Mouse (Mus musculus) forebrain, embryonic 14.5 days (tissue): ENCODE results near the gene Rpl23a. TPM values are rescaled to one million over a fixed set of nuclear protein-coding genes. Genes with fewer than 3 reads are reported as not detected.
A peak's percentile ranks its signal among the peaks of the same experiment; 100 is the strongest.

ENCODE experiments used
- ATAC-seq: fragments of 200-750 bp; cut with Nextera tagmentation; 2 replicates; pipeline ENCODE4 v1.8.0; 2017; ENCODE audit warnings: mild to moderate bottlenecking, moderate library complexity
- DNase-seq: peaks from one replicate; pipeline ENCODE4 v3.0.0-alpha.2; 2015; ENCODE audit warnings: low spot score
- H3K27ac ChIP-seq: fragments of 300-500 bp; sonication (generic); 2 replicates; pipeline ENCODE4 v1.5.1; 2014; ENCODE audit warnings: low read depth, mild to moderate bottlenecking, control low read depth, low read length, moderate library complexity
- H3K27me3 ChIP-seq: fragments of 300-500 bp; sonication (generic); replicated peaks from 2 replicates; pipeline ENCODE4 v1.6.1; 2014; ENCODE audit warnings: low read length, control low read depth, mixed read lengths; ENCODE audit not compliant: control insufficient read depth, insufficient read depth
- H3K36me3 ChIP-seq: fragments of 300-500 bp; sonication (generic); 2 replicates; pipeline ENCODE4 v1.6.1; 2014; ENCODE audit warnings: low read length, control low read depth; ENCODE audit not compliant: control insufficient read depth, insufficient read depth
- H3K4me1 ChIP-seq: fragments of 300-500 bp; sonication (generic); 2 replicates; pipeline ENCODE4 v1.6.1; 2014; ENCODE audit warnings: antibody characterized with exemption, low read length, control low read depth; ENCODE audit not compliant: control insufficient read depth, insufficient read depth
- H3K4me2 ChIP-seq: fragments of 300-500 bp; sonication (generic); 2 replicates; pipeline ENCODE4 v1.6.1; 2014; ENCODE audit warnings: mild to moderate bottlenecking, control low read depth, low read length
- H3K4me3 ChIP-seq: fragments of 300-500 bp; sonication (generic); 2 replicates; pipeline ENCODE4 v1.5.1; 2014; ENCODE audit warnings: low read depth, low read length, control low read depth
- H3K9ac ChIP-seq: fragments of 300-500 bp; sonication (generic); 2 replicates; pipeline ENCODE4 v1.6.1; 2014; ENCODE audit warnings: mild to moderate bottlenecking, low read length, control low read depth, moderate library complexity
- H3K9me3 ChIP-seq: fragments of 300-500 bp; sonication (generic); replicated peaks from 2 replicates; pipeline ENCODE4 v1.6.1; 2016; ENCODE audit warnings: low read length, control low read depth, mixed read lengths; ENCODE audit not compliant: control insufficient read depth
- WGBS: fragments of 180-500 bp; shearing (Covaris S2); extraction: QIAGEN DNeasy Blood & Tissue Kit; methylation state at CpG from one replicate; pipeline ENCODE4 v1.1.7; 2014; 5-methylcytosine and 5-hydroxymethylcytosine counted together
- polyA plus RNA-seq: library from polyadenylated mRNA; unstranded; fragments of >200 nt; fragmentation: Nextera tagmentation; extraction: Ambion mirVana; gene quantifications from 2 replicates; pipeline ENCODE4 v1.2.1, GENCODE M21; 2014

Rpl23a gene
- polyA plus RNA-seq: 1,011 and 1,206 TPM in 2 replicates

DNA sequence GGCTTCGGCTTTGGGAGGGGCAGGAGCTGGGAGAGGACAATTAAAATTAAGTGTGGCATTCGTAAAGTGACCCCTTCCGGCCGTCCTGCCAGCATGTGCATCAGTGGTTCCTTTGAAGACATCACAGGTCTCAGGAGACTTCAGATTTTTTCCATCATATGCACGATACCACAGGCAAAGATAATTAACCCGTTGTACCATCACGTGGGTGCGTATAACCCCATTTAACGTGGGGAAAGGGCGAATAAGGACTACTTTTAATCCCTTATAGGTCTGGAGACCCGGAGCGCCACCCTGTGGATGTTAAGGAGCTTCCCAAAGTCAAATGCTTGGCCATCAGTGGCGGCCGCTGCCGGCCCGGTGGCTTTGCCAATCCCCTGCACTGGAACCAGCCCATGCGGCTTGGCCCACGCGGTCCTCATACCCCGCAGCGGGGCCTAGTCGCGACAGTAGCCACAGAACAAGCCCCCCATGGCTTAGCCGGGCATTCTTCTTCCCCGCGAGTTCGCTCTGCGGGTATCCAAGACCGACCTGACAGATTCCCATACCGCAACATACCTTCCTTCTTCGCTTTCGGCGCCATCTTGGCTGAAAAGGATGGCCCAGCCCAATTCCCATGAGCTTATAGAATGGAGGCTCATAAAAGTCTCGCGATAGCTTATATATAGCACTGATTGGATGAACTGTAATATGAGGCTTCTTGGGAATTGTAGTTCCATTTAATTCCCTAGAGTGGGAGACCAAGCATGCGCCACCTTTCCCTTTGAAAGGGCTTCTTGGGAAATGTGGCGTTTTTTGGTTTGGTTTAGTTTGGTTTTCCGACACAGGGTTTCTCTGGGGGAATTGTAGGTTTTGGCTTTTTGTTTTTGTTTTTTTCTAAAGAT, at the start of gene Rpl23a:
Gene Rpl23a (minus strand): TSS at position 624 of the 884 bp plus-strand sequence.
- DNase-seq: peak; percentile 99
- under 1% methylated on average over 38 of the region's 38 CpGs for WGBS
- peak within 1 kb of the TSS; percentile 90 for H3K27ac ChIP-seq
- ATAC-seq: peak; percentile 94
- H3K4me3 ChIP-seq: peak within 1 kb of the TSS; percentile 83
- H3K4me2 ChIP-seq: peak within 1 kb of the TSS; percentile 79
- peaks cover 20% of the 10 kb centered on the region for H3K4me1 ChIP-seq
- no peaks in the 10 kb centered on the region for H3K9me3 ChIP-seq
- H3K9ac ChIP-seq: peak within 1 kb of the TSS; percentile 94
- H3K36me3 ChIP-seq: peaks cover 32% of the 10 kb centered on the region
- no peaks in the 10 kb centered on the region for H3K27me3 ChIP-seq

DNA sequence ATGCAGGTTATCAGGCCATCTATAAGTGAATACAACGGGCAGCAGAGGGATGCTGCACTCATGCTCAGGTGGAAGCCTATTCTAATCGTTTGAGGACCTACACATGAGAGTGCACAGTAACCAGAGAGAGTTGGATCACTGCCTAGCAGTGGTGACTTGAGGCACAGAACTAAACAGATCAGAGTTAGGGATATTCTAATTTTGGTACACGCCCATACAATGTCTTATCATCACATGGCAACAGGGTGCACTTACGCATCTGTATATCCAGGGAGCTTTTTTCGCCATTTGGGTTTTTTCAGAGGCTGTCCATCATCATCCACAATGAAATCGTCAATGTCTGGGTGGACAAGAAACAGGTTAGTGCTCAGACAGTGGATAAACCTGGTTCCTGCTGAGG, 48.1 kb upstream of the Rpl23a start:
- WGBS: 90% methylated on average over 6 of the region's 6 CpGs
- Histone ChIP-seq H3K4me1 (no peaks in the 10 kb centered on the region), H3K4me3 (no peak overlapping the region), H3K27me3 (no peaks in the 10 kb centered on the region), H3K4me2 (no peak overlapping the region), H3K27ac (no peak overlapping the region), H3K9me3 (no peaks in the 10 kb centered on the region), H3K9ac (no peak overlapping the region), H3K36me3 (peaks cover 79% of the 10 kb centered on the region)
- ATAC-seq (no peak), DNase-seq (no peak)

DNA sequence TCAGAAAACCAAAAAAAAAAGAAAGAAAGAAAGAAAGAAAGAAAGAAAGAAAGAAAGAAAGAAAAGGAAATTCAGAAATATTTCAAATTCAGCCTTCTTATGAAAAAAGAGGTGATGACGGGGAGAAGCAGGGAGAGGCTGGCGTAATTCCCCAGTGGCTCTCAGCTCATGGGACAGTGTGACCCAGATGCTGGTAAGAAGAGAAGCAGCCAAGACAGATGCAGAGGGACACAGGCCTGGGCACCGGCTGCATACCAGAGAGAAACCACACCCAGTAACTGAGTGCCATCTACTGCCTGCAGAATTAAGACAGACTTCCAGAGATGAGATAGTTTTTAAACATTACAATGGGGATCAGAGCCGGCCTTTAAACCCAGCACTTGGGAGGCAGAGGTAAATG, 40.2 kb upstream of the Rpl23a start:
- no peak overlapping the region for H3K27ac ChIP-seq
- 92% methylated on average over 4 of the region's 4 CpGs for WGBS

DNA sequence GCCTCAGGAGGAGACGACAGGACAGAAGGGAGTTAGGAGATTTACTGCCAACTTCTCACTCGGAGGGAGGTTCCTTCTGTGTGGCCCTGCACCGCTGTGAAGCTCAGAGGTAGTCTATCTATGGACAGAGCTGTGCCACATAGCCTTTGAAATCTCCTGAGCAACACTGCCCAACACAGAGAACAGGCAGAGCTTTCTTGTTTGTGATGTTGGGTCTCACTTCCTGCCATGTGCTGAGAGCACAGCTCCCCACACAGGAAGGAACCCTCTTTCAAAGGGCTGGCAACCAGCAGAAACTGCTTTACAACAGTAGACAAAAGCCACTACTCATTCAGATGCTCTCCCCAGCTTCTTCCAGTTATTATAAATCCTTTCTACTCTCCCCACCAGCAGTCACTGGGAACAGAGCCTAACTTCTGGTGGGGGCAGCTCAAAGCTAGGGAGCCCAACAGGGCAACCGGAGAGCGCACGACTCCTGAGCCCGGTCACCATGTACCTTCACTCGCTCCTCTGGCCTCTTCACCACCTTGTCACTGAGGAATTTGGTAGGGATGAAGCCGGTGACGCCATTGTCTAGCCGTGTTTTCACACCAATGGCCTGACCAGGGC, 32.4 kb upstream of the Rpl23a start:
- H3K27ac ChIP-seq: no peak overlapping the region
- peaks cover 98% of the 10 kb centered on the region for H3K36me3 ChIP-seq
- H3K4me2 ChIP-seq: no peak overlapping the region
- no peaks in the 10 kb centered on the region for H3K4me1 ChIP-seq
- H3K27me3 ChIP-seq: no peaks in the 10 kb centered on the region
- WGBS: 94% methylated on average over 11 of the region's 11 CpGs
- H3K9me3 ChIP-seq: no peaks in the 10 kb centered on the region
- no peak overlapping the region for H3K4me3 ChIP-seq
- DNase-seq (no peak), ATAC-seq (no peak)
- no peak overlapping the region for H3K9ac ChIP-seq

More for the DNA sequence above, 40.2 kb upstream of the Rpl23a start:
- Histone ChIP-seq H3K4me2 (no peak overlapping the region), H3K4me1 (no peaks in the 10 kb centered on the region), H3K36me3 (peaks cover 98% of the 10 kb centered on the region), H3K27me3 (no peaks in the 10 kb centered on the region), H3K9me3 (no peaks in the 10 kb centered on the region), H3K9ac (no peak overlapping the region), H3K4me3 (no peak overlapping the region)
- no peak for DNase-seq
- no peak for ATAC-seq

DNA sequence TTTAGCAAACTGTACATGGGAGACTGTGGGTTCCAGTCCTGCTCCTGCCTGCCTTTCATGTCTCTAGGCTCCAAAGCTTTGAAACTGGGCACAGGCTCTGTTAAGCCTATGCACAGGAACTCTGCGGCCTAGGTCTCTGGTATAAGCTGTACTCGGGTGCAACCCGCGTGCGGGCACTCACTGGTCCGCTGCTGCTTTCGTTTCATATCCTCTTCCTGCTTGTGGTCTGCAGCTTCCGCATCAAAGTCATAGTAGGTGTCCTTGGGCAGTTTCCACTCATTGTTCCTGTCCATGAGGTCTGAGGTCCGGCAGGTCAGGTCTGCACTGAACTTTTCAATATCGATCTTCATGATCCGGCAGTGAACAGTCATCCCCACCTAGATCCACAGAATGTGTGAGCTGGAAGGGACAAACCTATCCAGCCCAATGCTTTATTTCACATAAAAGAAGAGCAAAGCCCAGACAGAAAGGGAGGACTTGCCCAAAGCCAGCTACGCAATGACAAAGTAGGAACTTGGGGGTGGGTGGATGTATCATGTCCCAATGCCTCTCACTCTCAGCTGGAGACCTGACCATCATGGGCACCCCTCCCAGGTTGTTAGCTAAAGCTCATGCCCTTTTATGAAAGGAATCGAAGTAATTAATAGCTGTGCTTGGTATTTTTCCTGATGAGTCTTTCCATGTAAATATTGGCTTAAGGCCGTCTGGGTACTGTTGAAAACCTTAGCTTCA, 29.9 kb upstream of the Rpl23a start:
- peaks cover 99% of the 10 kb centered on the region for H3K36me3 ChIP-seq
- ATAC-seq: no peak
- WGBS: 94% methylated on average over 14 of the region's 14 CpGs

DNA sequence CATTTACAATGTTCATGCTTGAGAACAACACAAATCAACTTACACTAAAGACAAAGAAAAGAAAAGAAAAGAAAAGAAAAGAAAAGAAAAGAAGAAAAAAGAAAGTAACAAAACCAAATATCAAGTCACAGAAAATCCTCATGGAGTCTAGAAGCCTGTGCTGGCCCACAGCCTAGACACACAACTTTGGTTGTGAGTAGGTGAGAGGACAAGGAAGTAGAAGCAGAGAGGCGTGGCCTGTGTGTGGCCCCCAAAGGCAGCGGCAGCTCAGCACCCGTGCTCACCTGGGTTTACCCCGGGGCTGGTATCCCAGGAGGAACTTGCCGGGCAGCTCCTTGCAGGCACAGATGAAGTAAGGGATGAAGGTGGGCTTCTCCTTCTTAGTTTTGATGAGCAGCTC, 28.1 kb upstream of the Rpl23a start:
- Histone ChIP-seq H3K36me3 (peaks cover 99% of the 10 kb centered on the region), H3K4me1 (no peaks in the 10 kb centered on the region), H3K4me2 (no peak overlapping the region), H3K27ac (no peak overlapping the region), H3K4me3 (no peak overlapping the region), H3K9ac (no peak overlapping the region), H3K9me3 (no peaks in the 10 kb centered on the region), H3K27me3 (no peaks in the 10 kb centered on the region)
- no peak for ATAC-seq
- DNase-seq: no peak
- whole genome bisulfite sequencing: 93% methylated on average over 5 of the region's 5 CpGs

More for the DNA sequence above, 29.9 kb upstream of the Rpl23a start:
- no peak overlapping the region for H3K27ac ChIP-seq
- H3K4me2 ChIP-seq: no peak overlapping the region
- no peaks in the 10 kb centered on the region for H3K27me3 ChIP-seq
- H3K4me1 ChIP-seq: no peaks in the 10 kb centered on the region
- no peak for DNase-seq
- no peak overlapping the region for H3K9ac ChIP-seq
- no peak overlapping the region for H3K4me3 ChIP-seq
- no peaks in the 10 kb centered on the region for H3K9me3 ChIP-seq

DNA sequence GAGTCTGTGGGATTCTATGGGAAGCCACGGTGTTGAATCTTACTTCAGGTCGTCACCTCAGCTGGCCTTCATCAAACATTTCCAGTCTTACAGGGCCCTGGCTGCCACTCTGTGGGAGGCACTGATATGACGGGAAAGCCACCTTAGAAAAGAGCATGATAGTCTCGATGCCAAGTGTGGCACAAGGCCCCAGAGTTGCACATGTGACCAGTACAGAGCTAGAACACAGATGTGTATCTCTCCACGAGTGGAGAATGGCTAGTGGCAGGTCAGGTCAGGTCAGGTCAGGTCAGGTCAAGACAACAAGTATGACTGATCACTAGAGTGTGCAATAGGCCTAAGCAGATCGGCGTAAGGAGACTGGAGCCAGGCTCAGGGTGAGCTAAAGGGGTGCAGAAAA, 27.2 kb upstream of the Rpl23a start:
- H3K27ac ChIP-seq: no peak overlapping the region
- ATAC-seq: no peak
- H3K9ac ChIP-seq: no peak overlapping the region
- no peak overlapping the region for H3K4me3 ChIP-seq
- H3K4me1 ChIP-seq: no peaks in the 10 kb centered on the region
- no peaks in the 10 kb centered on the region for H3K9me3 ChIP-seq
- H3K36me3 ChIP-seq: peaks cover 99% of the 10 kb centered on the region
- no peaks in the 10 kb centered on the region for H3K27me3 ChIP-seq
- no peak overlapping the region for H3K4me2 ChIP-seq
- no peak for DNase-seq
- WGBS: 93% methylated on average over 7 of the region's 7 CpGs

DNA sequence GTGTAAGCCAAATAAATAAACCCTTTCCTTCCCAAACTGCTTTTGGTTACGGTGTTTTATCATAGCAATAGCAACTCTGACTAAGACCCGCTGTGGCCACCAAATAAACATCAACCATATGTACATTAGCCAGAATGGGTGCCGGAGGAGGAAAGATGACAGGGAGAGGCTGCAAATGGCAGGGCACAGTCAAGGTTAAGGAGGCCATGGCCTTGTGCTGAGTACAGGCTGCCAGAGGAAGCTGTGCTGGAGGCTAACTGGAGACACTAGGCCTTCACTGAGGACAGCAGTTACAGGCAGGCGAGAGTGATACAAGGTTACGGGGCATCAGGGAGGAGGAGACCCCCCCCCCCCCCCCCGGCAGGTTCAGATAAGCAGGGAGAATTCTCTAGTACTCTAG, 26.5 kb upstream of the Rpl23a start:
- 92% methylated on average over 6 of the region's 6 CpGs for WGBS
- Histone ChIP-seq H3K4me2 (no peak overlapping the region), H3K9ac (no peak overlapping the region), H3K9me3 (no peaks in the 10 kb centered on the region), H3K4me3 (no peak overlapping the region), H3K4me1 (no peaks in the 10 kb centered on the region), H3K27me3 (no peaks in the 10 kb centered on the region), H3K36me3 (peaks cover 100% of the 10 kb centered on the region), H3K27ac (no peak overlapping the region)
- DNase-seq (no peak), ATAC-seq (no peak)
